Mouse (Mus musculus): Measurements from ENCODE around the gene Gm6096.

Gm6096 gene

GRCm38 (mm10) chr7:34298818-34299217 is 48.0 kb downstream of the Gm6096 start:
- H3K27me3 ChIP-seq (ENCODE audit: insufficient read depth, low read length): no peaks in the 10 kb centered on the region
- no peak for TF ChIP-seq CTCF (conservative IDR thresholded peaks at IDR 0.05; ENCODE audit: low read length)
- TF ChIP-seq NANOG (IDR thresholded peaks at IDR 0.05; ENCODE audit: borderline replicate concordance, low read length): no peak
- TF ChIP-seq POU5F1 (IDR thresholded peaks at IDR 0.05; ENCODE audit: borderline replicate concordance, low read length): no peak
- no peak overlapping the region for H3K4me3 ChIP-seq (replicated peaks; ENCODE audit: low read length)
- H3K9me3 ChIP-seq (ENCODE audit: low read length): no peaks in the 10 kb centered on the region
- H3K4me1 ChIP-seq (replicated peaks; ENCODE audit: low read depth, low read length): no peaks in the 10 kb centered on the region
- peaks cover 12% of the 10 kb centered on the region; the same call in 1 of the 2 replicates for H3K36me3 ChIP-seq (ENCODE audit: insufficient read depth, low read length)

All from E14TG2a.4 (cell line).